Mouse (Mus musculus) kidney, embryonic 14.5 days (tissue): Measurements from ENCODE around the gene Gm49322. TPM values are rescaled to one million over a fixed set of nuclear protein-coding genes. Genes with fewer than 3 reads are reported as not detected.

Source experiments
- ATAC-seq: fragments of 200-750 bp; cut with Nextera tagmentation; 2 replicates; pipeline ENCODE4 v1.8.0; 2017; ENCODE audit warnings: moderate number of reproducible peaks, mild to moderate bottlenecking, moderate TSS enrichment, moderate library complexity; ENCODE audit not compliant: low FRiP score, low TSS enrichment
- H3K27ac ChIP-seq: fragments of 300-500 bp; sonication (generic); 2 replicates; pipeline ENCODE4 v1.5.1; 2014; ENCODE audit warnings: low read depth, mild to moderate bottlenecking, low read length, moderate library complexity, mixed read lengths
- H3K27me3 ChIP-seq: fragments of 300-500 bp; sonication (generic); 2 replicates; pipeline ENCODE4 v1.6.1; 2014; ENCODE audit warnings: mild to moderate bottlenecking, low read length; ENCODE audit not compliant: control insufficient read depth, insufficient read depth
- H3K36me3 ChIP-seq: fragments of 300-500 bp; sonication (generic); 2 replicates; pipeline ENCODE4 v1.6.1; 2014; ENCODE audit warnings: low read length, mixed read lengths; ENCODE audit not compliant: control insufficient read depth, insufficient read depth
- H3K4me1 ChIP-seq: fragments of 300-500 bp; sonication (generic); 2 replicates; pipeline ENCODE4 v1.6.1; 2014; ENCODE audit warnings: low read length, mixed read lengths; ENCODE audit not compliant: control insufficient read depth, insufficient read depth
- H3K4me2 ChIP-seq: fragments of 300-500 bp; sonication (generic); replicated peaks from 2 replicates; pipeline ENCODE4 v1.6.1; 2014; ENCODE audit warnings: low read depth, mild to moderate bottlenecking, low read length
- H3K4me3 ChIP-seq: fragments of 300-500 bp; sonication (generic); 2 replicates; pipeline ENCODE4 v1.5.1; 2014; ENCODE audit warnings: mild to moderate bottlenecking, low read length
- H3K9ac ChIP-seq: fragments of 300-500 bp; sonication (generic); 2 replicates; pipeline ENCODE4 v1.6.1; 2014; ENCODE audit warnings: low read depth, mild to moderate bottlenecking, low read length, moderate library complexity
- H3K9me3 ChIP-seq: fragments of 300-500 bp; sonication (generic); 2 replicates; pipeline ENCODE4 v1.6.1; 2016; ENCODE audit warnings: low read length; ENCODE audit not compliant: control insufficient read depth
- WGBS: fragments of 180-500 bp; shearing (Covaris S2); extraction: QIAGEN DNeasy Blood & Tissue Kit; methylation state at CpG from one replicate; pipeline ENCODE4 v1.1.7; 2014; 5-methylcytosine and 5-hydroxymethylcytosine counted together
- polyA plus RNA-seq: library from polyadenylated mRNA; unstranded; fragments of >200 nt; fragmentation: Nextera tagmentation; extraction: Ambion mirVana; gene quantifications from 2 replicates; pipeline ENCODE4 v1.2.1, GENCODE M21; 2014

Gm49322 gene
- polyA plus RNA-seq, 1 experiment from 2014 or later = 2.5 TPM

DNA sequence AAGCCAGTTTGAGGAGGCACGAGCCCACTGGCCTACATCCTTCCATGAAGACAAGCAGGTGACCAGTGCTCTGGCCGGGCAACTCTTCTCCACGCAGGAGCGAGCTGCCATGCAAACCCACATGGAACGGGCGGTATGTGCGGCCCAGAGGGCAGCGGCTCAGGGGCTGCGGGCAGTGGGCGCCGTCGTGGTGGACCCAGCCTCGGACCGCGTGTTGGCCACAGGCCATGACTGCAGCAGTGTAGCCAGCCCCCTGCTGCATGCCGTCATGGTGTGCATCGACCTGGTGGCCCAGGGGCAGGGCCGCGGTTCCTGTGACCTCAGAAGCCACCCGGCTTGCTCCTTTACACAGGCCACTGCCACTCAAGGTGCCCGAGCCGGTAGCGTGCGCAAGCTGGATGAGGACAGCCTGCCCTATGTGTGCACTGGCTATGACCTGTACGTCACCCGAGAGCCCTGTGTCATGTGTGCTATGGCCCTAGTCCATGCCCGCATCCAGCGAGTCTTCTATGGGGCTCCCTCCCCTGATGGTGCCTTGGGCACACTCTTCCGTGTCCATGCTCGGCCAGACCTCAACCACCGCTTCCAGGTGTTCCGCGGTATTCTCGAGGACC, 1.0 kb downstream of the Gm49322 start:
- Histone ChIP-seq H3K27ac (no peak overlapping the region), H3K27me3 (no peaks in the 10 kb centered on the region), H3K9me3 (no peaks in the 10 kb centered on the region), H3K4me1 (peaks cover 11% of the 10 kb centered on the region), H3K36me3 (peaks cover 34% of the 10 kb centered on the region), H3K4me3 (no peak overlapping the region), H3K4me2 (no peak overlapping the region), H3K9ac (no peak overlapping the region)
- WGBS = 95% methylated on average over 34 of the region's 34 CpGs
- no peak for ATAC-seq

GRCm38 (mm10) chr10:80608435-80608834, 2.6 kb downstream of the Gm49322 start:
- Histone ChIP-seq H3K27ac (no peak overlapping the region), H3K36me3 (peaks cover 47% of the 10 kb centered on the region), H3K9me3 (no peaks in the 10 kb centered on the region), H3K4me2 (no peak overlapping the region), H3K9ac (no peak overlapping the region), H3K4me3 (no peak overlapping the region), H3K27me3 (no peaks in the 10 kb centered on the region), H3K4me1 (peaks cover 10% of the 10 kb centered on the region)
- no peak for ATAC-seq
- whole genome bisulfite sequencing = 91% methylated on average over 3 of the region's 3 CpGs

DNA sequence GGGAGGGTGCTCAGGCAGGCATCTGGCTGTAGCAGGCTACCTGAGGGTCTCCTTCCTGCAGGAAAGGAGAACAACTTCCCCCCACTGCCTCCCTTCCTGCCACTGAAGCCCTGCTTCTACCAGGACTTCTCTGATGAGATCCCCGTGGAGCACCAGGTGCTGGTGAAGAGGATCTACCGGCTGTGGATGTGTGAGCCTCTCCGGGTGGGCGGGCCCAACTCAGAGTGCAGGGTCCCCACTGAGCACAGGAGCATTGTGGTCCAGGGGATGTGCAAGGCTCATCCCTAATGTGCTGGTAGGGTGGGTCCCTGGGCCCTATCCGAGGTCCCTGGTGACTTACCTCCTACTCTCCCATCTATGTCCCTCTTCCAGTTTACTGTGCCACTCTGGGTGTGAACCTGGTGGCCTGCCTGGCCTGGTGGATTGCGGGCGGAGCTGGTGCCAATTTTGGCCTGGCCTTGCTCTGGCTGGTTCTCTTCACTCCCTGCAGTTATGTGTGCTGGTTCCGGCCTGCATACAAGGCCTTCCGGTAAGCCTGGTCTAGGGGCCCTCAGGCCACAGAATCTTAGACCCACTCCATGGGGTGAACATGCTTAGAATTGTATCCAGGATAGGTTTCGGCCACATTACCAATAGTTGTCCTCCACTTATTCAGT, 3.6 kb downstream of the Gm49322 start:
- H3K27me3 ChIP-seq = no peaks in the 10 kb centered on the region
- H3K27ac ChIP-seq = no peak overlapping the region
- no peaks in the 10 kb centered on the region for H3K9me3 ChIP-seq
- no peak overlapping the region for H3K4me3 ChIP-seq
- 90% methylated on average over 10 of the region's 10 CpGs for WGBS
- H3K4me2 ChIP-seq = no peak overlapping the region
- no peak for ATAC-seq
- no peak overlapping the region for H3K9ac ChIP-seq
- peaks cover 55% of the 10 kb centered on the region for H3K36me3 ChIP-seq
- H3K4me1 ChIP-seq = 0 out of 2 replicates have a peak, but pooled peaks cover 2% of the 10 kb centered on the region

- no peak overlapping the region for H3K4me2 ChIP-seq
- ATAC-seq = no peak
- 92% methylated on average over 9 of the region's 9 CpGs for WGBS
- no peak overlapping the region for H3K9ac ChIP-seq
- peaks cover 64% of the 10 kb centered on the region for H3K36me3 ChIP-seq
- H3K9me3 ChIP-seq = no peaks in the 10 kb centered on the region
- H3K27ac ChIP-seq = no peak overlapping the region
- H3K4me1 ChIP-seq = 0 out of 2 replicates have a peak, but pooled peaks cover under 1% of the 10 kb centered on the region
- no peak overlapping the region for H3K4me3 ChIP-seq
- H3K27me3 ChIP-seq = no peaks in the 10 kb centered on the region
These were observed 4.4 kb downstream of the Gm49322 start for GRCm38 (mm10) chr10:80610116-80610785.

DNA sequence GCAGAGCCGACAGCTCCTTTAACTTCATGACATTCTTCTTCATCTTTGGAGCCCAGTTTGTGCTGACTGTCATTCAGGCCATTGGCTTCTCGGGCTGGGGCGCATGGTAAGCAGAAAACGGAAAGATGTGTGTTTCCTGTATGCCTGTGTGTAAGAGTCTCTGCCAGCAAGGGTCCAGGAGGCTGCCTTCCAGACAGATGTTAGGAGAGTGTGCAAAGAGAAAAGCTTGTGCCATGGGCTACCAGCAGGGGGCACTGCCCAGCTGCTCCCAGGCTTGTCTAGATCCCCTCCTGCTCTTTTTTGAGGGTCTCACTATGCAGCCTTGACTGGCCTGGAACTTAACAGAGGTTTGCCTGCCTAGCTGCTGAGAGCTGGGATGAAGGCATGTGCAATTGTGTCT, 5.2 kb downstream of the Gm49322 start:
- H3K27me3 ChIP-seq = no peaks in the 10 kb centered on the region
- H3K9ac ChIP-seq = no peak overlapping the region
- H3K36me3 ChIP-seq = peaks cover 71% of the 10 kb centered on the region
- no peaks in the 10 kb centered on the region for H3K9me3 ChIP-seq
- H3K27ac ChIP-seq = no peak overlapping the region
- no peak overlapping the region for H3K4me3 ChIP-seq
- ATAC-seq = no peak
- WGBS = 76% methylated on average over 4 of the region's 4 CpGs
- H3K4me2 ChIP-seq = no peak overlapping the region
- no peaks in the 10 kb centered on the region for H3K4me1 ChIP-seq

DNA sequence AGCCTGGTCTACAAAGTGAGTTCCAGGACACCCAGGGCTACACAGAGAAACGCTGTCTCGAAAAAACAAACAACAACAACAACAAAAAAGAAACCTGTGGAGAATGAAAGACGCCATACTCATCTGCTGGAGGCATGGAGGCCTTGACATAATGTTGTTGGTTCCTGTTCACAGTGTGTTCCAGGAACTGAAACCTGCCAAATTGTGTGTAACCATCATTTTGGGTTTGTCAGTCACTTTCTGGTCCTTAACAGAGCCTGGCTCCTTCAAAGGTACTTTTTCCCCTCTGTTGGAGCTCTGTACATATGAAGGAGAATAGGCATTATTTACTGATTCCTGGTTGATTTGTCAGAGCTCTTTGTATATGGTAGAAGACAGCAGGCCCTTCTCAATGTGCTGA, 6.1 kb downstream of the Gm49322 start:
- Histone ChIP-seq H3K27me3 (no peaks in the 10 kb centered on the region), H3K36me3 (peaks cover 67% of the 10 kb centered on the region), H3K27ac (no peak overlapping the region), H3K9ac (no peak overlapping the region), H3K9me3 (no peaks in the 10 kb centered on the region), H3K4me3 (no peak overlapping the region), H3K4me1 (no peaks in the 10 kb centered on the region), H3K4me2 (no peak overlapping the region)
- 94% methylated on average over 3 of the region's 3 CpGs for WGBS
- ATAC-seq = no peak

- Histone ChIP-seq H3K4me1 (no peaks in the 10 kb centered on the region), H3K27me3 (no peaks in the 10 kb centered on the region), H3K36me3 (peaks cover 48% of the 10 kb centered on the region), H3K9ac (no peak overlapping the region), H3K9me3 (no peaks in the 10 kb centered on the region), H3K27ac (no peak overlapping the region), H3K4me2 (no peak overlapping the region), H3K4me3 (no peak overlapping the region)
- no peak for ATAC-seq
- WGBS = 91% methylated on average over 3 of the region's 3 CpGs
These were observed 8.0 kb downstream of the Gm49322 start for GRCm38 (mm10) chr10:80613821-80614220.

GRCm38 (mm10) chr10:80614351-80614750, 8.5 kb downstream of the Gm49322 start:
- Histone ChIP-seq H3K27ac (no peak overlapping the region), H3K36me3 (peaks cover 44% of the 10 kb centered on the region)
- 89% methylated on average over 6 of the region's 6 CpGs for WGBS

DNA sequence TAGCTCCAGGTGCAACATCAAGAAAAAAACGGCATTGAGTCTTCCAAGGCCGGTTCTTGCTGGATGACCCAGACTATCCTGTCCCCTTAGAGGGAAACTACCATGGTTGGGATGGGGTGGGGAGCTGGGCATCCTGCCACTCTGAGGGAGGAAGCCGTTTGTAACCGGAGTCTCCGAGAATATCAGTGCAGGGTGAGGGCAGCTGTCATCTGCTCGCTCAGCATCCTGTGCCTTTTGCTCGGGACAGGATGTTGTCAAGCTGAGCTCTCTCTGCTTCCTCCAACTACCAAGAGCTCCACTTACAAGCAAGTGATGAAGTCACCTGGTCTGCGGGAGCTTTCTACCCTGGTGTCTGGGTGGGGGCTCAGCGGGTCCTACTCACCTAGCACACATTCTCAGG, 12.4 kb downstream of the Gm49322 start:
- ATAC-seq = no peak
- H3K9ac ChIP-seq = no peak overlapping the region
- no peak overlapping the region for H3K4me3 ChIP-seq
- no peak overlapping the region for H3K4me2 ChIP-seq
- no peaks in the 10 kb centered on the region for H3K9me3 ChIP-seq
- peaks cover 3% of the 10 kb centered on the region; the same call in 1 of the 2 replicates for H3K4me1 ChIP-seq
- peaks cover 27% of the 10 kb centered on the region for H3K36me3 ChIP-seq
- WGBS = 60% methylated on average over 9 of the region's 9 CpGs
- no peaks in the 10 kb centered on the region for H3K27me3 ChIP-seq
- H3K27ac ChIP-seq = no peak overlapping the region

More at GRCm38 (mm10) chr10:80614351-80614750, 8.5 kb downstream of the Gm49322 start:
- ATAC-seq = no peak
- no peak overlapping the region for H3K4me3 ChIP-seq
- H3K9me3 ChIP-seq = no peaks in the 10 kb centered on the region
- H3K27me3 ChIP-seq = no peaks in the 10 kb centered on the region
- no peak overlapping the region for H3K9ac ChIP-seq
- H3K4me1 ChIP-seq = no peaks in the 10 kb centered on the region
- H3K4me2 ChIP-seq = no peak overlapping the region
